ENCODE assay signal across 14 mouse cellular contexts in the genomic region with DNA sequence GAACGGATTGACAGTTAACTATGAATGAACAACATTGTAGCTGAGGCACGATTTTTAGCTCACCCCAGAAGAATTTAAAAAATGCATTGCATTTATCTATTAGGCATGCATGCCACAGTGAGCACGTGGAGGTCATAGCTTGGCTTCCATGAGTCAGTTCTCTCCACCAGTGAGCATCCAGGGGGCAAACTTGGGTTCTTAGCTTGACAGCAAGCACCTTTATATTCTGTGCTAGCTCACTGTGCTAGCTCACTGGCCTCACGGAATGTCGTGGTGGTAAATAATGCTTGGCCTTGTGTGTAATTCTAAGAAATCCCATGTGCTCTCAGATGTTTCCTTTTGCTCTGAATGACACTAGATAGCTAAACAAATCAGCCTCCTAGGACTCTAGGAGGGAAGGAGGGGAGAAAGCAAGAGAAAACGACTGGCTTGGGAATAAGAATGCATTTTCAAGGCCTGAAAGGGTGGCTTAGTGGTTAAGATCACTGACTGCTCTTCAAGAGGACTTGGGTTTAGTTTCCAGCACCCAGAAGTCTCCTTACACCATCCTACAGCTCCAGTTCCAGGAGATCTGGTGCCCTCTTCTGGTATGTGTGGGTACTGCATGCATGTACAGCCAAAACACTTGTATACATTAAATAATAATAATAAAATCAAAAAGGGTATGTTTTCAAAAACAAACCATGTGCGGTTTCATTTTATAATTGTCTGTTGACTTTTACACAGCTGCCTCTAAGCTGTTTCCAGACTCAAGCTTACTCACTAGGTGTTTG.
DNase-seq lines count a peak whose midpoint lies in the region; ATAC-seq and TF ChIP-seq lines count a peak whose summit lies in the region.
"Had no signal": no experiment of that assay in that cellular context is flagged by ENCODE, and none has a peak within 500 bp of the region (broad histone marks: within the 10 kb centered on the region; RNA-seq: fewer than 3 reads in every experiment).

No protein-coding gene starts in this region.

- WGBS in heart, postnatal 0 days: 61% methylated on average over 7 of the region's 7 CpGs
- 77% methylated on average over 7 of the region's 7 CpGs for WGBS in lung, postnatal 0 days

- H3K36me3 ChIP-seq in heart, postnatal 0 days (replicated peaks; ENCODE audit: control insufficient read depth, insufficient read depth, low read length): no peaks in the 10 kb centered on the region
- no peaks in the 10 kb centered on the region for H3K36me3 ChIP-seq in lung, postnatal 0 days (ENCODE audit: insufficient read depth, low read length)

- no peak overlapping the region for H3K9ac ChIP-seq in heart, postnatal 0 days (replicated peaks; ENCODE audit: low read depth, low read length)
- H3K9ac ChIP-seq in lung, postnatal 0 days (replicated peaks; ENCODE audit: low read depth): no peak overlapping the region

- intact Hi-C loops in heart, postnatal 36 days (cut with DNase I): loop anchor here (10.0 kb wide), 1 partner anchor 156 kb away; no protein-coding TSS in a partner anchor

- H3K4me1 ChIP-seq in heart, postnatal 0 days (ENCODE audit: control insufficient read depth, insufficient read depth): no peaks in the 10 kb centered on the region
- H3K4me1 ChIP-seq in lung, postnatal 0 days (ENCODE audit: insufficient read depth, low read depth, low read length): no peaks in the 10 kb centered on the region

- peak; percentile 35 for TF ChIP-seq CTCF in heart, postnatal 0 days (IDR thresholded peaks at IDR 0.05; ENCODE audit: low read depth)
- TF ChIP-seq CTCF in lung, postnatal 0 days (IDR thresholded peaks at IDR 0.05): peak; percentile 52

- no peaks in the 10 kb centered on the region for H3K27me3 ChIP-seq in heart, postnatal 0 days (ENCODE audit: control insufficient read depth, insufficient read depth, low read length)
- no peaks in the 10 kb centered on the region for H3K27me3 ChIP-seq in lung, postnatal 0 days (replicated peaks; ENCODE audit: insufficient read depth, low read length)

- no peak overlapping the region for H3K27ac ChIP-seq in heart, postnatal 0 days (ENCODE audit: low read depth)
- H3K27ac ChIP-seq in lung, postnatal 0 days (ENCODE audit: low read length): no peak overlapping the region

- DNase-seq in heart, postnatal 0 days (ENCODE audit: low spot score): no peak
- no peak for DNase-seq in heart, postnatal 36 days
- DNase-seq in lung, postnatal 0 days (ENCODE audit: low spot score): no peak
- DNase-seq in lung, postnatal 25 days (ENCODE audit: low spot score): no peak
- DNase-seq in R1 (ENCODE audit: low read depth, low spot score): peak; percentile 63
- peak; percentile 1 for DNase-seq in naive thymus-derived CD4-positive, alpha-beta T cell, adult 2 months (ENCODE audit: low read depth)
- DNase-seq in cerebellum, adult 9-10 months: no peak
- DNase-seq: adrenal gland, adult 8-10 months; cerebellum, postnatal 10 days; midbrain, embryonic 14.5 days; spleen, adult 18-20 months; thymus, postnatal 25 days had no signal

- H3K4me3 ChIP-seq in heart, postnatal 0 days (ENCODE audit: low read depth, low read length): no peak overlapping the region
- no peak overlapping the region for H3K4me3 ChIP-seq in lung, postnatal 0 days (ENCODE audit: low read depth, low read length)
- H3K4me3 ChIP-seq: erythroblast, embryonic 14.5 days had no signal

- no peak for ATAC-seq in heart, postnatal 0 days (ENCODE audit: insufficient read depth, low read depth)
- no peak for ATAC-seq in lung, postnatal 0 days
- no peak for ATAC-seq in granulocyte monocyte progenitor cell, adult 5-6 weeks (replicated peaks; ENCODE audit: poor library complexity, severe bottlenecking)

- H3K4me2 ChIP-seq in heart, postnatal 0 days (ENCODE audit: low read depth, low read length): no peak overlapping the region
- H3K4me2 ChIP-seq in lung, postnatal 0 days (replicated peaks; ENCODE audit: low read depth, low read length): no peak overlapping the region

- no peaks in the 10 kb centered on the region for H3K9me3 ChIP-seq in heart, postnatal 0 days (replicated peaks; ENCODE audit: control insufficient read depth, low read length)
- H3K9me3 ChIP-seq in lung, postnatal 0 days (ENCODE audit: low read length): no peaks in the 10 kb centered on the region

- no peak for TF ChIP-seq EP300 in heart, postnatal 0 days (IDR thresholded peaks at IDR 0.05; ENCODE audit: low read depth)
- no peak for TF ChIP-seq EP300 in lung, postnatal 0 days (IDR thresholded peaks at IDR 0.05)

Comparison
In these comparisons a context has a peak if more than half of its experiments do, and no peak if none do; other contexts are left out.
1. DNase-seq: peak in R1 (single experiment) and naive thymus-derived CD4-positive, alpha-beta T cell, adult 2 months (single experiment); none in heart, postnatal 0 days (single experiment), heart, postnatal 36 days (0 of 2), lung, postnatal 0 days (single experiment), lung, postnatal 25 days (single experiment) and cerebellum, adult 9-10 months (single experiment).